Mouse (Mus musculus): Measurements from ENCODE around the gene C1qbp.

- no peak for TF ChIP-seq POLR2A (IDR thresholded peaks at IDR 0.05; ENCODE audit: insufficient read depth, low read depth, low read length)
- TF ChIP-seq CTCF (IDR thresholded peaks at IDR 0.05) = peak; percentile 29; the same call in 1 of the 2 replicates
Measured at GRCm38 (mm10) chr11:71012743-71013142, 29.9 kb upstream of the C1qbp start.

Measured in heart, adult 2 months (tissue).